Mouse (Mus musculus) spleen, postnatal 36 days (tissue): Measurements from ENCODE around the gene Lsp1.
A peak's percentile ranks its signal among the peaks of the same experiment; 100 is the strongest.

Experiments
- DNase-seq, 2 experiments: peaks; one replicate each; pipeline ENCODE4 v3.0.0; 2022; ENCODE audit warnings: low spot score in 2 of 2, mixed read lengths in 1 of 2

Lsp1 gene

DNA sequence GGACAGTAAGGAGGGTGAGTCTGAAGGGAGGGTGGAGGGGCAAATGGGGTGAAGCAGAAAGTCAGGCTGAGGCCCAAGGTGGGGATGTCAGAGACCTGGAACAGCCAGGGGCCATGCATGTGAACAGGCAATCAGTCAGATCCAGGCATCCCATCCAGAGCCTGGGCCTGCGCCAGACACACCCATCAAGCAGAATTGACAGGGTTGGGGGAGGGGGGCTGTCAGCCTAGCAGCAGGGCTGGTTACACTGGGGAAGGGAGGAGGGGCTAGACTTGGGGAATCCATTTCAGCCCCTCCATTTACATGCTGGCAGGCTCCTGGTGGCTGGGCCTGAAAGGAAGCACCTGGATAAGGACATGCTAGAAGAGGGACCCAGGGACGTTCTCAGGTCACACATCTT, 45.3 kb downstream of the Lsp1 start:
- no peak for DNase-seq

GRCm38 (mm10) chr7:142506501-142506900, 45.9 kb downstream of the Lsp1 start:
- DNase-seq: no peak

DNA sequence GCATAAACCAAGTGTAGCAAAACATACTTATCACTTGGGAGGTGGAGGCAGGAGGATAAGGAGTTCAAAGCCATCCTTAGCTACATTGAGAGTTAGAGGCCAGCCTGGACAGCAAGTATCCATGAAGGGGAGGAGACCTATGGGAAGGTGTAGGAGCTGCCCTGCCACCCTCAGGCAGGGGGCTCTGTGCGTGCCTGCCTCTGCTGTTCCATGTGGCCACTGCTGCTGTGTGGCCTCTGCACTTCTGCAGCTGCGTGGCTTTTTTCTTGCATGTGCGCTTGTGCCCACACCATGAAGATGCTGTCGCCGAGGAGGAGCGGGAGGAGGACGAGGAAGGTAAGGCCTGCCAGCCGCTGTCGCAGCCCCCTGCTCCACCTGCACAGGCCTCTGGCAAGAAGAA, 46.8 kb downstream of the Lsp1 start:
- DNase-seq: no peak

- no peak for DNase-seq
These were observed 48.9 kb downstream of the Lsp1 start for GRCm38 (mm10) chr7:142509518-142509917.

DNA sequence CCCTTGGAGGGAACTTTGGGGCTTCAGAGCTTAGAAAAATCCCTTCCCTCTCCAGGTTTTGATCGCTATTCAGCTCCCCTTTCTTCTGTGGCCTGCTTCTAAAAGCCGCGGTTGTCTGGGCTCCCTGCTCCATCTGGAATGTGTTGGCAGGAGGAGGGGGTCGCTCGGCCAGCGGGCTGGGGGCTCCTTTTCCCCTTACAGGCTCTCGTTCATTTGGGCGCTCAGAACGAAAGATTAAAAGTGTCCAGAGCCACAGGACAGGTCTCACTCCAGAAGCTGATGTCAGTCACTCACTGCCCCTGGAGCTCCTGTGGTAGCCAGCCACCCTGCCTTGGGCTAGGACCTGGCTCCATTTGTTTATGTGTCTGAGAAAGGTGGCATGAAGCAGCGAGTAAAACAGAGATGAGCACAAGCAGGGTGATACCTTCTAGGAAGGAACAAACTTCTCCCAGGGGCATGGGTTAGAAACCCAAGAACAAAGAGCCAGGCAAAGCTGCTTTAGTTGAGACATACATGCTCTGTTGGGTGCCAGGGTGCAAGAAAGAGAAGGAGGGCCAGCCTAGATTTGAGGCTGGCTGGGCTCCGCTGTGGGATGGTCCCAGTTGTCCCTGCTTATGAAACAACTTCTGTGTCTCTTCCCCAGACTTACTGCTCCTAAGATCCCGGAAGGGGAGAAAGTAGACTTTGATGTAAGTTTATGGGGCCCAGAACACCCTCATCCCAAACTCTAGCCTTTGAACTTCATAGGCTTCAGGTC, 49.6 kb downstream of the Lsp1 start:
- DNase-seq: no peak

DNA sequence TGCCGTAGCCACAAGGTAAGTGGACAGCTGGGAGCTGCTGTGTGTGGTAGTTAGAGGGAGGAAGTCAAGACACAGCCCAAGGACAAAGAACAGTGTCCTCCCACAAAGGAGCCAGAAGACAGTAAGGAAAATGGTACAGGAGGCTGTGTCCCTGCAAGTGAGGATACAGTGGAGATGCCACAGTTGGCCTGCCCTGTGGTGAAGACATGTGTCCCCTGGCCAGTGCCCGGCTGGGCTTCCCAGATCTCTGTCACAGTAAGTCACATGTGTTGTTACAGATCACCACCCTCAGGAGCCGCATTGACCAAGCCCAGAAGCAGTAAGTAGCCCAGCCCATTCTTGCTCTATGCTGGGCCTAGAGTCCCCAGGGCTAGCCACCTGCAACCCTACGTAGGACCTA, 53.4 kb downstream of the Lsp1 start:
- no peak for DNase-seq

DNA sequence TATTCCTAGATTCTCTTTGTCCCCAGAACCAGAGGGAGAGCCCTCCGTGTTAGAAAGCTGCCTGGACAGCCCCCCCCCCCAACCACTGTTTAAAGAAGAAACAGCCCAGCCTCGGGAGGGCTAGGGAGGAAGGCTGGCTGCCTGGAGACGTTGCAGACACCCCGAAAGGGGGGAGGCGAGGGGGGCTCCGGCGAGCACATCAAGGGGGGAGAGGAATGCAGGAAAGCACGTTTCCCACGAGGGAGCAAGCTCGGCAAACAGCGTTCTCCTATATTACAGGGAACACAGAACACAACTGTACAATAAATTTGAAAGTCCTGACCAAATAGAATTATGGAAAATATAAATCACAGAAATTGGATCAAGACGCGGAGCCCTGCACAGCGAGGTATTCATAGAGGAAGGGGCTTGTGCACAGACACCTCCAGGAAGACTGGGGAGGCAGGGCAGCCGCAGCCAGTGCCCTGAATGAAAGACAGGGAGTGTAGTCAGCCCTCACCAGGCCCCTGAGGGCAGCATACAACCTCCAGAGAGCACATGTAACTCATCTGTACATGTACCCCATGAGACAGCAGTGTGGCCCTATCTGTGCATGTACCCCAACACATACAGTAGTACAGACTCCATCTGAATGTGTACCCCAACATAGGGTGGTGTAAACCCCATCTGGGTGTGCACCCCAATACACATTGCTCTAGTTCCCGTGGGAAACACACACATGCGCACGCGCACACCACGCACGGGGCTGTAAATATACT, 55.8 kb downstream of the Lsp1 start:
- DNase-seq: no peak

DNA sequence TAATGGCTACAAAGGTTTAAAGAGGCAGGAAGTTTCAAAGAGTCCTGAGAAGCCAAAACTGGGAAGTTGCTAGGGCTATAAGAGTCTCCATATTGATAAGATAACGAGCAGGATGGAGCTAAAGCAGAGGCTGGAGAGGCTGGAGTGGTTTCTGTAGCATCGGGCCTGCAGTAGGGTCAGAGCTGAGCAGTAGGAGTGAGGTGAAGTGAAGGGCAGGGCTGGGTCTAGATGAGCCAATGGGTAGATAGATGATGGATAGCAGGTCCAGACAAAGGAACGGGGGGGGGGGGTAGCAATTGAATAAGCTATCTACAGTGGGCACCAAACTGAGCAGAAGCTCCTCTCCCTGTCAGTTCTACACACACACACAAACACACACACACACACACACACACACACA, 56.9 kb downstream of the Lsp1 start:
- no peak for DNase-seq

- DNase-seq: no peak
These were observed 59.7 kb downstream of the Lsp1 start for GRCm38 (mm10) chr7:142520331-142520730.

DNA sequence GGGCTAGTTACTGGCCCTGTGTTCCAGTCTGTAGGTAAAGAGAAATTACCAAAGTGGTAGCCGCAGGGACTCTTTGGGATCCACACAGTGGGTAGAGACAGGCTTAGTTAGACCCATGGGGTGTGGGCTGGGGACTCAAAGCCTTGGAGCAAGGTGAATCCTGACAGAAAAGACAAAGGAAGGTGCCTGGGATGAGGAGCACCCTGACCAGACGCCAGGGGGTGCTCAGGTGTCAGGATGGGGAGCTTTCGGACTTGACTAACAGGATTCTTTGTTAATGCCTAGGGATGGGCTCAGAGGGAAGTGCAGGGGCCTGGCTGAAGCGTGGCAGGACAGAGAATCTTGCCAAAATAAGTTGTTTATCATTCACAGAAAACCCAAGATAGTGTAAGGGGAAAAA, 61.7 kb downstream of the Lsp1 start:
- DNase-seq: no peak

- no peak for DNase-seq
These were observed 62.8 kb downstream of the Lsp1 start for GRCm38 (mm10) chr7:142523200-142523990.

DNA sequence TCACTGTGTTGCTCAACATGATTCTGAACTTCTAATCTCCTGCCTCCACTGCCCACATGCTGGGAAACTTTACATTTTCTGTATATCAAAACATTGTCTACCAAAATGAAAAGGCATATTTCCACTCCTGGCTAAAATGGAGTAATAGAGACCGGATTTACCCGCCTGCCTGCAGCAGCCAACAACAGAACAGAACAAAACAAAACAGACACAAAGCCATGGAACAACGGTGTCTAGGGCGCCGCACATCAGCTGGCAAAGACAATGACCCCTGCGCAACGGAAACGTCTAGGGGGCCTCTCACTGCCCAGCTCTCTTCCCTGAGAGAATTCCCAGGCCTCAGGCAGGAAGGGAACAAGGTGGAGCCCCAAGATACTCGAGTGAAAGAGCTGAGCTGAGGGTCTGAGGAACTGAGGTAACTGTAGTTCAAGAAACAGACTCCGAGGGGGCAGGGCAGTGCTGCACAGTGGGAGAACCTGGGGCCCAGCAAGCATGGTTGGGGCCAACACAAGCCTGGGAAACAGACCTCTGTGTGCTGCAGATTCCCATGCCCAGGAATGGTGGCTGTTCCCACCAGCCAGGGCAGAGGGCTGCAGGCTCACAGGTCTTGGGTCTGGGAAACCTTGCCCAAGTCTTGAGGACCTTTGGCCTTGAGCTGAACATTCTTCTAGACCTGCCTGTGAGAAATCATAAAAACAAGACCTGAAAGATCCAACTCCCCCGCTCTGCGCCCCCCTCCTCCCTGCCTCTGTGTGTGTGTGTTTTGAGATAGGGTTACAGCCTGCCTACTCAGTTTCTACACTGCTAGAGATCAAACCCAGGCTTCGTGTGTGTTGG, 65.0 kb downstream of the Lsp1 start:
- no peak for DNase-seq

DNA sequence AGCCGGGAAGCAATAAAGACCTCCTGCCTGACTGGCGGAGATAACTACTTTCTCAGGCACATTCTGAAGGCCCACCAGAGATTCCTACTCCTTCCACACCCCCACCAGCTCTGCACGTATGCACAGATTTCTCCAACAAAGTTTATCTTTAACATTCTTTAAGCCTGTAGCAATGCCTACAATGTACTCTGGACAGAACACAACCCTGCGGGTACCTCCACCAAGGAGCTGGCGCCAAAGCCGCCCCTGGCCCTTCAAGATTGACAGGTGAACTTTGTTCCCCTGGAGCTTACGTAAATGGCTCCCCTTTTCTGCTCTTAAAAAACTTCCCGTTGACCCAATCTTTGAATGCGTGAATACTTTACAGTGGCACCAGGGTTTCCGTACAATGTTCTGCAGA, 68.7 kb downstream of the Lsp1 start:
- no peak for DNase-seq

DNA sequence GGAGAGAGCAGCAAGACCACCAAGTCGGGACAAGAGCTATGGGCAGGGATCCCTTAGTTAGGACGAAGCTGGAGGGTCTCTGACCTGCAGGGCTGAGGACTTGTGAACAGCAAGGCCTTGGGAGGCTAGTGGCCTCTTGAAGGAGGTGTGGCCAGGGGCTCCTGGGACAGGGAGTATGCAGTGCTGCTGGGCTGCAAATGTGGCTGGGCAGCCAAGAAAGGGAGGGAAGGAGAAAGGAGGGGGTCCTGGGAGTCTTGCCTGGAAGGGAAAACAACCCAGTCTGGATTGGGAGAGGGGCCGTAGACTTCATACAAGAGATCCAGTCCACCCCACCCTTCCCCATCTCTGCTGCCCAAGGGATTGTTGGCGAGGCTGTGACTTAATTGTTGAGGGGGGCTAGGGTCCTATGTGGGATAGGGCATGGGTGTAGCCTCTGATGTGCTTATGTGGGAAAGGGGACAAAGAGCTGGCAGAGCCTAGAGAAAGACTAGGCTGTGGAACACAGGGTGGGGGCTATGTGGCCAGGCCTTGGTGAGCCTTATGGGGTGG, 71.4 kb downstream of the Lsp1 start:
- no peak for DNase-seq

- DNase-seq: no peak
These were observed 72.1 kb downstream of the Lsp1 start, which contains the start of gene Mrpl23 for GRCm38 (mm10) chr7:142532671-142533058. Mrpl23 (plus strand) TSS chr7:142532686.

DNA sequence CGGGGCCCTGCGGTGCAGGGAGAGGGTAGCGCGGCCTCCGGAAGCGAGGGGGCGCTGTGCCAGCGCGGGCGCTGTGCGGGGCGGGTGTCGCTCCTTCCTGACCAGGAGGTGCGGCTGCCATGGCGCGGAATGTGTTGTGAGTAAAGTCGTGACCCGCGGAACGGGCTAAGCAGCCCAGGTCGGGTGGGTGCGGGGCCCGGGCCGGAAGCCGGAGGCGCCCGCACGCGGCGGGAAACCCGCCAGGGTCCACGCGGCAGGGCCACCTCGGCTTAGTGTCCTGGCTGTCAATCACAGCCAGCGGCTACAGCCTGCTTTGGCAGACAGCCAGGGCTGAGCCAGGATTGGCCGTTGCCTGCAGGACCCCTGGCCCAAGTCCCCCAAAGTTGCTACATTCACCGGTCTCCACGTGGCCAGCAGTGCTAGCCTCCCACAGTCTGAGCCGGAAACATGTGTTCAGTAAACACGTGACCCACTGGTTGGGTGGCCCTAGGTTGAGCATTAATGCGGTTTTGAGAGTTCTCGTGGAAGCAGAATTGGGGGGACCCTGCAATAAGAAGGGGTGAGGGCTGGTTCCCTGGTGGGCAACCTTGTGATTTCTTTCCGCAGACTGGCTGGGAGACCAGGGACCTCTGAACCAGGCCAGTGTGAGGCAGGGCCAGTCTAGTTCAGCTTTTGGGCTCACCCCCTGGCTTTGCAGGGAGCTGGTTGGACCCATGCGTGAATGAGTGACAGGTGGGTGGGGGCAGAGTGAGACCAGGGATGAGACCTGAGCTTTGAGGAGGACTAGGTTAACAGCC, 72.6 kb downstream of the Lsp1 start:
- DNase-seq: peak; percentile 76 to 77

GRCm38 (mm10) chr7:142535116-142535515, 74.5 kb downstream of the Lsp1 start:
- no peak for DNase-seq

DNA sequence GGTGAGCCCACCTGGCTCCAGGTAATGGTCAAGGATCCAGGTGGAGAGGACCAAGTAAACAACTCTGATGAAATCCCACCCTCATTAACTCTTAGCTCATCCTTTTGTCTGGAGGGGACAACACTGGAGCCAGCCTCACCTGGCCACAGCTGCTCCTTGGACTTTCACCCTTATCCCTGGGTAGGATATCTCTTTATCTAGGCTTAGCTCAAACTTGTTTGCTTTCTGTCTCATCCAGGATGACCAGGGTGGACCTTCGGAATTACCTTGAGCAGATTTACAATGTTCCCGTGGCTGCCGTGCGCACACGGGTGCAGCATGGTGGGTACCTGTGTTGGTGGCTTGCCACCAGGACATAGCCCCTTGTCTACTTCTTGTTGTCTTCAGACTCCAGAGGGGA, 75.2 kb downstream of the Lsp1 start:
- DNase-seq: no peak

GRCm38 (mm10) chr7:142537181-142537580, 76.6 kb downstream of the Lsp1 start:
- no peak for DNase-seq

DNA sequence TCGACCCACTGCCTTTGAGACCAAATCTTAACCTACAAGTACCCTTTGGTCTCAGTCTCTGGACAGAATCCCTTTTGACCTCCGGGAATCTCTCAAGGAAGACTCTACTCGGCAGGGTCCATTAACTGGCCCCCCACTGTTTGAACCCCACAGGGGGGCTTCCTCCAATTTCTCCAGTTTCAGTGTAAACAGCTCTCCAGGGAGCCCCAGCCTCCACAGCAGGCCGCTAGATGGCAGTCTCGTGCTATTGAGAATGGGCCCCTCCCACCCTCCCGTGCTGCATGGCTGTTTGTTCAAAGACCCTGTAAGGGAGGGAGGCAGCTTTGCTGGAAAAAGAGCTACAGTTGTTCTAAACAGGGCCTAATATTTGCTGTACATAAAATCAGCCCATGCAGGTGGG, 77.3 kb downstream of the Lsp1 start:
- peak; percentile 16 to 26 for DNase-seq
